ENCODE assay signal across 8 mouse cellular contexts in genomic region chr13:112308672-112309071, GRCm38 (mm10). TPM values are rescaled to one million over a fixed set of nuclear protein-coding genes. Genes with fewer than 3 reads are reported as not detected.
DNase-seq lines count a peak whose midpoint lies in the region; ATAC-seq lines count a peak whose summit lies in the region.

No protein-coding gene starts in this region.

- intact Hi-C loops in heart, postnatal 10 days (cut with DNase I) = loop anchor here (1.0 kb wide), 2 partner anchors 201 to 222 kb away; no protein-coding TSS in a partner anchor

- 0 out of 2 replicates have a peak, but pooled peaks cover 3% of the 10 kb centered on the region for H3K9me3 ChIP-seq in kidney, embryonic 16.5 days (ENCODE audit: low read length)

- H3K4me3 ChIP-seq in kidney, embryonic 16.5 days (ENCODE audit: low read length) = no peak overlapping the region

- no peak for ATAC-seq in kidney, embryonic 16.5 days (ENCODE audit: low FRiP score, low TSS enrichment)
- ATAC-seq in frontal cortex, adult (ENCODE audit: low TSS enrichment) = no peak

- peak; percentile 43 for DNase-seq in kidney, adult 11 months
- peak; percentile 88 for DNase-seq in CD4-positive, CD25-positive, alpha-beta regulatory T cell, adult 2 months (ENCODE audit: low read depth, low spot score)
- peak; percentile 75 for DNase-seq in adrenal gland, adult 2 months
- DNase-seq in heart, postnatal 10 days = peak; percentile 70 to 80
- DNase-seq in lung, adult 18-20 months = peak; percentile 64 to 71
- DNase-seq in spleen, adult 18-20 months = peak; percentile 45 to 70

- no peak overlapping the region for H3K9ac ChIP-seq in kidney, embryonic 16.5 days (replicated peaks; ENCODE audit: low read length)

- H3K4me1 ChIP-seq in kidney, embryonic 16.5 days (ENCODE audit: insufficient read depth, low read length) = peaks cover 5% of the 10 kb centered on the region; the same call in 1 of the 2 replicates

- H3K4me2 ChIP-seq in kidney, embryonic 16.5 days (replicated peaks; ENCODE audit: low read depth, low read length) = no peak overlapping the region

- 21% methylated on average over 1 of the region's 1 CpGs for WGBS in kidney, embryonic 16.5 days

- H3K27ac ChIP-seq in kidney, embryonic 16.5 days (ENCODE audit: low read length) = no peak overlapping the region

- H3K36me3 ChIP-seq in kidney, embryonic 16.5 days (ENCODE audit: insufficient read depth, low read length) = no peaks in the 10 kb centered on the region

- H3K27me3 ChIP-seq in kidney, embryonic 16.5 days (ENCODE audit: insufficient read depth, low read length) = no peaks in the 10 kb centered on the region

RNA-seq across cellular contexts. Expression of gene Ankrd55, which starts 20.4 kb away (rescaled TPM):
- polyA plus RNA-seq in kidney, embryonic 16.5 days (2015; fragmentation: Nextera tagmentation; extraction: Ambion mirVana) = 0.27 and 0.30 TPM in 2 replicates
- total RNA-seq in adrenal gland, adult 2 months (2021) = 10 to 100 TPM in 1 of 2 experiments, 1 to 10 TPM in 1; 1.5 to 14.0 TPM
- polyA plus RNA-seq in adrenal gland, adult 2 months (2012; rRNA removed) = 1.9 and 4.2 TPM in 2 replicates
- under 1 TPM; 0.14 to 0.20 TPM for total RNA-seq in heart, postnatal 10 days (2021)
